Mouse (Mus musculus): ENCODE data around the gene Gpatch3.

Gpatch3 gene

GRCm38 (mm10) chr4:133584059-133584951, 9.8 kb downstream of the Gpatch3 start, which contains the start of gene Gpn2:
Gene Gpn2 (plus strand): TSS chr4:133584362.
- peak; percentile 76 for DNase-seq

GRCm38 (mm10) chr4:133592570-133592969, 18.0 kb downstream of the Gpatch3 start:
- no peak for DNase-seq

GRCm38 (mm10) chr4:133595538-133595937, 21.0 kb downstream of the Gpatch3 start:
- DNase-seq = no peak

- DNase-seq = no peak
These were observed 21.5 kb downstream of the Gpatch3 start for GRCm38 (mm10) chr4:133596084-133596483.

DNA sequence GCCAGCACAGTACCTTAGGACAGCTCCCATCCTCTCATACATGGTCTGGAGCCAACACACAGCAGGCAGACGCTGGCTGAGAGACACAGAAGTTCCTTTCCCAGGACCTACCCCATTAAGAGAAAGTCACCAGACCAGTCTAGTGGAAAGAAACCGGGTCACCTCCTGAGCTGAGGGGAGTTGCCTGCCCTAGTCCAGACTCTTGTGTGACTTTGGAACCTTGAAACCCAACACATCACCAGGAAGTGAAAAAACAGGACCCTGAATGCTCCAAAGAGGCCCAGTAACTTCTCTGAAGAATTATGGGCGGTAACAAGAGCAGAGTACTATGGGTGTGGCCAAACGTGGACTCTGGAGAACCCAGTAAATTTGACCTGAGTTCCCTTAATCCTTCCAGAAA, 24.1 kb downstream of the Gpatch3 start:
- no peak for DNase-seq

DNA sequence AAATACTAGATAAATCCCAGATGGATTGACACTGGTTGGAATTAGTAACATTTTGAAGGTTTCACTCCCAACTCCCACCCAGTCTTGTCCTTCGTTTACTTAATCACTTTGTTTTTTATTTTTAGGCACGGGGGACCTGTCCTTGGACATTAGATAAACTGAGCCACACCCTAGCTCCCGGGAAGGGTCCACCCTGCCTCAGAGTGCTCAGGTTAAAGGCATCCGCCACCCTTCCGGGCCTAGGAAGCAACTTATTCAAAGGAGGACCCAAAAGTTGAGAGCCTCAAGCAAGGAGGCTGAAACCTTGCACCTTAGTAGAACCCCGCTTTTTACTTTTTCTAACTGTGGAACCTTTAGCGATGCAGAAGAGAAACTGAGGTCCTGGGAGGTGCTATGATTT, 24.6 kb downstream of the Gpatch3 start:
- DNase-seq = no peak

DNA sequence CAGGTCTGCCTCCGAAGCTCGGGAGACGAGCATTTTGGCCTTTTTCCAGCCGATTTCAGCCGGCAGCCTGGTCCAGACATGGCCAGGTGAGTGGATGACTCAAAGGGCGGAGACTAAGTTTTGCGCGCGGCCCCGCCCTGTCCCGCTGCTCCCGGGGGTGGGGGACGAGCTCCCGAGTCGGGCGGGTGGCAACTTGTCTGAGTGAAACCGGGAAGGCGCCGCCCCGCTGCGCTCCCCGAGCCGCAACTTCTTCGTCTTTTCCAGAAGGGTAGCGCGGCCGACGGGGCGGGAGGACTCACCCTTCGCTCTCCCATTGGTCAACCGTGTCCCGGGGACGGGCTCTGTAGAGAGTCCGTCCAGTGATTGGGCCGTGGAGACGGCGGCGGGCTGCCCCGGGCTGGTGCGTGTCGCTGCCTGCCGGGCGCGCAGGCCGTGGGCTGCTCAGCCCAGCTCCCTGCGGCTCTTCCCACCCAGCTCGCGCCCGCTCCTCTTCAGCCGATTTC, 25.1 kb downstream of the Gpatch3 start:
- DNase-seq = peak; percentile 73

GRCm38 (mm10) chr4:133600306-133600705, 25.8 kb downstream of the Gpatch3 start:
- DNase-seq = no peak

DNA sequence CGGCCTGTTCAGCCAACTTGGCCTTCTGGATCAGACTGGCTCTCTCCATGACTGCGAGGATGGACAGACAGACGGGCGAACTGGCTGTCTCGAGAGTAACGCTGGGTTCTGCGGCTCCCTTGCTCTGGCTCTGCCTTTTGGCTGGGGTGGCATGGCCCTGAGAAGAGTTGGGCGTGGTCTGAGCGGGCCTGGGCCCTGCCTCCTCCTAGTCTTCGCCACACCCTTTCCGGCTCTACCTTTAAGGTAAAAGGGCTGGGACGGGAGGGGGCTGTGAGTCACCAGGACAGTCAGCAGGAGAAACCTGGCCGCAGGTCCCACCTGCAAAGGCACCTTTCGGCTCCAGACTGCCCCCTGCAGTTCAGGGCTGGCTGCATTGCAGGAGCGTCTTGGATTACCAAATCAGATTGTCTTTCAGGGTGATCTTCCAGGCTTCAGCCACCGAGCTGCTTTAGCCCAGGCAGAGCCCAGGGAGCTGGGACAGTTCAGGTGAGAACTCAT, 27.2 kb downstream of the Gpatch3 start, which contains the start of gene Sfn:
Gene Sfn, minus strand, starts transcription at position 448 of the 498 bp plus-strand sequence.
- peak; percentile 55 for DNase-seq

GRCm38 (mm10) chr4:133603056-133603455, 28.5 kb downstream of the Gpatch3 start:
- no peak for DNase-seq

DNA sequence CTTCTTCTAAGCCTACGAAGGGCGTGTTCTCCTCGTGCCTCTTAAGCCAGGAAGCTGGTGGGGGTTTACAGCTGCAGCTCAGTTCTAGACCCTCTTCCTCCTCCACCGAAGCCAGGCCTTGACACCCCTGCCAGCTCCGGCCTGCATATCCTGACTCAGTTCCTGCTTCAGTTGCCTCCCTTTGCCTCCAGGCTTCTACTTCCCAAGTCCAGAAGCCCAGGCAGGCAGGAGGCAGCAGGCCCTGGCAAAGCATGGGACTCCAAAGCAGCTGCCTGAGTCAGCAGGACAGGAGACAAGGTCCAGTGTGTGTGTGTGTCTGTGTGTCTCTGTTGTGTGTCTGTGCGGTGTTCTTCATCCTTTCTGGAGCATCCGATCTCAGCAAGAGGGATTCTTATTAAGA, 29.6 kb downstream of the Gpatch3 start:
- DNase-seq = no peak

DNA sequence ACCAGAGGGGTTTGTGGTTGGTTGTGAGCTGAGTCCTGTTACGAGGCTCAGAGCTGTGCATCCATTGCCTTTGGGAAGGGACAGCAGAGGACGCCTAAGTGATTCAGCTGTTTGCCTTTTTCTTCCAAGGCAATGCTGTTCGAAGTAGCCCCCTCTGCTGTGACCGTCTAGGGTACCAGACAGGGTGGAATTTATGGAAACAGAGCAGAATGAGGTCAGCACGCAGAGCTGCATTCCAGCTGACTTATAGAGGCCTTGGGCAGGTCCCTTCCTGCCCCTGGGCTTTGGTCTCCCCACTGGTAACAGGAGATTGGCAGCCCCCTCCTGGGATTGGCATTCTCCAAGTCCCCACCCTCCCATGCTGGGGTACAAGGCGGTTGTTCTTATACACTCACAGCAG, 30.3 kb downstream of the Gpatch3 start:
- no peak for DNase-seq

DNA sequence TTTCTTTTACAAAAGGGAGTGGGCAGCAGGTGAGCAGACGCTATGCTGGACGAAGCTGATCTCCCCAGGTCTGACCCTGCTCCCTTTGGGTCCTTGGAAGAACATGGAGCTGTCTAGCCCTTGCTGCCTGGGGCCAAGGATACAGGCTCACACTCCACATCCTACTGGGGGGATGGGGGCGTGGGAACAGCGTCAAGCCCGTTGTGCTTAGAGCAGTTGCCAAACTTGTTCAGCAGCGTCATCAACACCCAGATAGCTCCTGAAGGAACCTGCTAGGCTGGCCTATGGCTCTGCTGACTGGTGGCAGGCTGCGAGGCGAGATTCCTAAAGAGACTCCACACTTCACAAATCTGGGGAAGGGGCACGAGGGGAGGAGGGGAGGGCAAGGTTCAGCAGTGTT, 30.8 kb downstream of the Gpatch3 start:
- no peak for DNase-seq

DNA sequence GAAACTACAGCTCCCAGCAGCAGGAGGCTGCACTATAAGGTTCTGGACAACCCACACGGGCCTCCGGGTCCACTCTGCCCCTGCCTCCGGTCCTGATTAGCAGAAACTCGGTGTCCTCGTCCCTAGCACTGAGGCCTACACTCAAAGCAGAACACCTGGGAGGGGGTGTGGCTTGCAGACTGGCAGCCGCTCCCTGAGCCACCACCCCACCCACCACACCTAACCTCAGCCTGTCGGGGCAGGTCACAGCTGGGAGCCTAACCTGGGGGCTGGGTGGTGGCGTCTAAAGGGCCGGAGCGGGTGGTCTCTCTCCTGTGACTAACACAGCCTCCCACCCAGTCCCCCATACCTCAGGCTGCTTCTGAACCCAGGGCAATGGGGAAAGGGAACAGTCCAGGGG, 32.7 kb downstream of the Gpatch3 start:
- DNase-seq = no peak

DNA sequence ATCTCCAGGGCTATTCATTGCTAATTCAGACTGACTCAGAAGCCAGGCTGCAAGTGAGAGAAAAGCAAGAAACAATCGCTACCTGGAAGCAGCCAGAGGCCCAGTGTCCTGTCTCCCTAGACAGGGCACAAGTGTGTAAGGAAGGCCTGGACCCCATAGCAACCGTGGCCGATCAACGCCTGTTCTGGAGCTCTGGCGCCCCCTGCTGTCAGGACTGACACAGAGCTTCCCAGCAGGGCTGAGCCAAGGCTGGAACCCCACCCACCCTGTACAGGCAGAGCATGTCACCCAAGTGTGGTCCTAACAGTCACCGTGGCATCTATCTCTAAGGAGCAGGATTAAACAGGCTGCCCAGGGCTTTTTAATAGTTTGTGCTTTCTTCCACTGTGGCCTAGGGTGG, 35.2 kb downstream of the Gpatch3 start:
- DNase-seq = peak; percentile 68

DNA sequence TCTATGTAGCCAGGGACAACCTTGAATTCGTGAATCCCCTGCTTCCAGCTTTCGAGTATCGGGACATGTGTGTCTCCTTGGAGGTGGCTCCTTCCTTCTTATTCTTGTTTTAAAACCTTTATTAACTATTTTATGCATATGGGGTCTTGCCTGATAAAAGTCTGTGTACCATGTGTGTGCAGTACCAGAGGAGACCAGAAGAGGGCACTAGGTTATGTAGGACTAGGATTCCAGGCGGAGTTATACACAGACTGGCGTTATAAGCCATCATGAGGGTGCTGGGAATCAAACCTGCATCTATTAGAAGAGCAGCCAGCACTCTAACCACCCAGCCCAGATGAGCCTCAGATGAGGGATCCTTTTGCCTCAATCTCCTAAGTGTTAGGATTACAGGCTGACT, 37.3 kb downstream of the Gpatch3 start:
- no peak for DNase-seq

DNA sequence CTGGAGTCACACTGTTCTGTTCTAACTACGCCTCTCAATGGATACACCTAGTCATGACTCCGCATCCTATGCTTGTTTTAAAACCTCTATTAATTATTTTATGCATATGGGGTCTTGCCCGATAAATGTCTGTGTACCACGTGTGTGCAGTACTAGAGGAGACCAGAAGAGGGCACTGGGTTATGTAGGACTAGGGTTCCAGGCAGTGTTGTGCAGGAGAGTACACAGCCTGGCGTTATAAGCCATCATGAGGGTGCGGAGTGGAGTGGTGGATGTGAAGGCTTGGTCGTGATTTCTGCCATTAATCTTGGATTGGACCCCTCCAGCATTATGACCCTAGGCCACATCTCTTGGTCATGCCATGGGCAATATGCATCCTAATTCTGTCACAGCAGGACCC, 37.9 kb downstream of the Gpatch3 start:
- no peak for DNase-seq

DNA sequence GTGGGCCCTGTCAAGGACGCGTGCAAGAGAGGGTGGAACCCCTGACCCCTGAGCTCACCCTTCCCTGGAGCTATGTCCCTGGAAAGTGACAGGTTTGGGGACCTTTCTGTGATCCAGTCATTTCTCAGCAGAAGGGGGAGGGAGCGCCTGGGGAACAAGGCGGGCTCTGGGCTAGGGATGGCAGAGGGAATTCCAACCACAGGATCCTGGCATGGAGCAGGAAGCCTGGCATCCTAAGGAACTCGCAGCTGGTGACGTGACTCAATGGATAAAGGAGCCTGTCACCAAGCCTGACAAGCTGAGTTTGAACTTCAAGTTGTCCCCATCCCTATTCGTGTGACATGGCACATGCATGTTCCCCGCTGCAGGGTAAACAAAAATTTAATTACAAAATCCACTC, 38.5 kb downstream of the Gpatch3 start:
- DNase-seq = no peak

DNA sequence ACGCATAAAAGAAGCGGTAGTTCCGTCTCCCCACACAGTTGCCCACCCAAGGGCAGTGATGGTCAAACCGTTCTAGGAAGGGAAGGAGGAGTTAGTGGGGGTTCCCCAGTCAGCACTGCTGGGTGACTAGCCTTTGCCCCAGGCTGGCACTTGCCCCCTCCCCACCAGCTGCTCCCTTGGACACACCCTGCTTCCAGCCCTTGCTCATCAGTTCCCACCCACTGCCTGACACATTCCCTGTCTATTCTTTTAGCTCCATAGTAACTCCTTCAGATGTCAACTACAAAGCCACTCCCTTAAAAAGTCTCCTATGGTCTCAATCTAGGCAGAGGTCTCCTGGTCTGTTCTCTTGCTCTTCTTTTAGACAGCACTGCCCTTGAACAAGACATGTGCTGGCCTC, 39.3 kb downstream of the Gpatch3 start:
- no peak for DNase-seq

DNA sequence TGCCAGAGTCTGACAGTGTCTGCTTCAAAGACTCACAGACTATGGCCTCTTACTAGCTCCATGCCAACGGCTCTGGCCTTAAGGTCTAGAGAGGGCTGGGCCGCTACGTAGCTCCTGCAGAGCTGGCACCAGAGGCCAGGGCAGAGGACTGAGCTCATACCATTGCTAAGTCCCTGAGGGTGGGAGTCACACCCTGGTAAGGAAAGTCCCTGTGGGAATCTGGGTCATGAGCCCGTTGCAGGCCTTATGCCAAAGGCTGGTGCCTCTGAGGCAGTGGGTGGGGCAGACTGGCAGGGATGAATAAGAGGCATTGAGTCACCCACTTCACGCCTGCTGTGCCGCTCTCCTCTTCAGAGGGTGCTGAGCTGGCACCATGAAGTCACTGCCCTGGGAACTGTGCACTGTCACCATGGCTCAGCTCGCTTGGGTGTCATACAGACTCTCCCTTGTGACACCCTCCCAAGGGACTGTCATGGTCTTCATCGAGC, 39.8 kb downstream of the Gpatch3 start:
- DNase-seq = no peak

- no peak for DNase-seq
These were observed 40.9 kb downstream of the Gpatch3 start for GRCm38 (mm10) chr4:133615416-133615815.

- no peak for DNase-seq
These were observed 43.4 kb downstream of the Gpatch3 start for GRCm38 (mm10) chr4:133617936-133618335.

GRCm38 (mm10) chr4:133619473-133620136, 45.1 kb downstream of the Gpatch3 start:
- no peak for DNase-seq

GRCm38 (mm10) chr4:133620668-133621067, 46.1 kb downstream of the Gpatch3 start:
- DNase-seq = no peak
